Mouse (Mus musculus) liver, embryonic 16.5 days (tissue): ENCODE results near the gene Vwa8. TPM values are rescaled to one million over a fixed set of nuclear protein-coding genes. Genes with fewer than 3 reads are reported as not detected.

Source experiments
- ATAC-seq: fragments of 200-750 bp; cut with Nextera tagmentation; 2 replicates; pipeline ENCODE4 v1.8.0; 2017; ENCODE audit warnings: low read depth, mild to moderate bottlenecking, moderate number of reproducible peaks, moderate library complexity
- H3K27ac ChIP-seq: fragments of 300-500 bp; sonication (generic); 2 replicates; pipeline ENCODE4 v1.5.1; 2014; ENCODE audit warnings: mild to moderate bottlenecking, low read length
- H3K27me3 ChIP-seq: fragments of 300-500 bp; sonication (generic); 2 replicates; pipeline ENCODE4 v1.6.1; 2014; ENCODE audit warnings: low read depth, low read length, mixed read lengths; ENCODE audit not compliant: control insufficient read depth, insufficient read depth
- H3K36me3 ChIP-seq: fragments of 300-500 bp; sonication (generic); 2 replicates; pipeline ENCODE4 v1.6.1; 2014; ENCODE audit warnings: mild to moderate bottlenecking; ENCODE audit not compliant: control insufficient read depth, insufficient read depth
- H3K4me1 ChIP-seq: fragments of 300-500 bp; sonication (generic); 2 replicates; pipeline ENCODE4 v1.6.1; 2014; ENCODE audit warnings: low read depth, low read length, mixed read lengths; ENCODE audit not compliant: control insufficient read depth
- H3K4me2 ChIP-seq: fragments of 300-500 bp; sonication (generic); 2 replicates; pipeline ENCODE4 v1.6.1; 2014; ENCODE audit warnings: low read depth, low read length, mixed read lengths
- H3K4me3 ChIP-seq: fragments of 300-500 bp; sonication (generic); 2 replicates; pipeline ENCODE4 v1.5.1; 2014; ENCODE audit warnings: low read depth, mild to moderate bottlenecking, low read length
- H3K9ac ChIP-seq: fragments of 300-500 bp; sonication (generic); 2 replicates; pipeline ENCODE4 v1.6.1; 2014; ENCODE audit warnings: low read depth, low read length
- H3K9me3 ChIP-seq: fragments of 300-500 bp; sonication (generic); replicated peaks from 2 replicates; pipeline ENCODE4 v1.6.1; 2016; ENCODE audit warnings: low read length; ENCODE audit not compliant: control insufficient read depth
- WGBS: fragments of 180-500 bp; shearing (Covaris S2); extraction: QIAGEN DNeasy Blood & Tissue Kit; methylation state at CpG from one replicate; pipeline ENCODE4 v1.1.7; 2014; ENCODE audit not compliant: insufficient replicate concordance; 5-methylcytosine and 5-hydroxymethylcytosine counted together
- polyA plus RNA-seq: library from polyadenylated mRNA; unstranded; fragments of >200 nt; fragmentation: Nextera tagmentation; extraction: Ambion mirVana; gene quantifications from 2 replicates; pipeline ENCODE4 v1.2.1, GENCODE M21; 2015

The Vwa8 gene
- polyA plus RNA-seq, 1 experiment from 2014 or later = 9.5 TPM

DNA sequence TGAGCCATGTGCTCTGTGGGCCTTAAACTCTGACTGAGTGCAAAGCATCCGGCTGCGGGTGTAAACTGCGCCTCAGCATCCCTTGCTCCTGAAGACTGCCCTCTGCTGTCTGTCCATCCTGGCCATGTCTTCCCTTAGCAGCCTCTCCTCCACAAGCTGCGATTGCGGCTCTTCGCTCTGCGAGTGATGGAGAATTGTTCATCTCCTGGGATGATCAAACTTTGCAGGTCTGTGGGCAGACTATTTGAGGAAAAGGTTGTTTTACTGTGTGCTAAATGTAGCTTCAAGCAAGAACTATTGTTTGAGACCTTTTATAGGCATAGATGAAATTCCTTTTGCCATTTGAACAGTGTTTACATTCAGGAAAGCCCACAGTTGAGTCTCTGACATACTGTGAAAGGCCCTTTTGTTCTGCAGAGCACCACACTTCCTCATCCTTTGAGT is 286.1 kb downstream of the Vwa8 start:
- no peaks in the 10 kb centered on the region for H3K36me3 ChIP-seq
- ATAC-seq = no peak
- H3K27me3 ChIP-seq = no peaks in the 10 kb centered on the region
- H3K4me1 ChIP-seq = no peaks in the 10 kb centered on the region
- H3K4me3 ChIP-seq = no peak overlapping the region
- H3K9me3 ChIP-seq = no peaks in the 10 kb centered on the region
- WGBS = 46% methylated on average over 7 of the region's 7 CpGs
- no peak overlapping the region for H3K4me2 ChIP-seq
- H3K9ac ChIP-seq = no peak overlapping the region
- H3K27ac ChIP-seq = no peak overlapping the region

DNA sequence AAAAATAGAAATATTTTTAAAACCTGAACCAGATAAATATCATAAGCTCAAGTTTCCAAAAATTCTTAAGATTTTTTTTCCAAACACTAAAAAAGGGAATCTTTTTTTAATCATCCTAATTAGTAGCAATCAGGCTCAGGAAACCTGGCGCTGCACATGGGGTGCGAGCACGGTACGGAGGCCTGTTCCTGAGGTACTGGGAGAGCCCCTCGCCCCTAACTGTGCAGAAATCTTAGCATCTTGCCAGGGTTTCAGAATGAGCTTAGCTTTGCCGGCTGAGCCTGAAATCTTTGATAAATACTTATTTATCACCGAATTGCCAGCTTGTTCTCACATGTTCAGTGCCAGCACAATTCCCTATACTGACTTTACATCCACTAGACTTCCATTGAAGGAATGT is 286.6 kb downstream of the Vwa8 start:
- no peaks in the 10 kb centered on the region for H3K27me3 ChIP-seq
- no peak overlapping the region for H3K27ac ChIP-seq
- WGBS = 74% methylated on average over 7 of the region's 7 CpGs
- H3K4me3 ChIP-seq = no peak overlapping the region
- H3K9ac ChIP-seq = no peak overlapping the region
- no peak for ATAC-seq
- no peaks in the 10 kb centered on the region for H3K36me3 ChIP-seq
- no peaks in the 10 kb centered on the region for H3K4me1 ChIP-seq
- H3K4me2 ChIP-seq = no peak overlapping the region
- H3K9me3 ChIP-seq = no peaks in the 10 kb centered on the region

DNA sequence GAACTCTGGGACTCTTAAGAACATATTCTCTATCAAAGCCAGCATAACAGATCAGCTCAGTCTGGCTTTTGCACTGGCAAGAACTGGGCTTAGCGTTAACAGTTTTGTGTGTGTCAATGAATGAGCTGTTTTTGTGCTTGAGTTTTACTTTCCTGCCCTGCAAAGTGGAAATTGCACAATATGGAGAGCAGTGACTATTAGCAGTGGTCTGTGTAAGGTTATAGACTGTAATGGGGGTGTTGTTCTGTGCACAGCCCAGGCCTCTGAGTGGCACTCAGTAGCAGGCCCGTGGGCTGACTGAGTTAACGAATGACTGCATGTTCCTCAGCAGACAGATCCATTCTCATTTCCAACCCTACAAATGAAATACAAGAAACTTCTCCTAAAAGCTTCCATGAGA is 287.7 kb downstream of the Vwa8 start:
- Histone ChIP-seq H3K27me3 (no peaks in the 10 kb centered on the region), H3K36me3 (no peaks in the 10 kb centered on the region), H3K4me3 (no peak overlapping the region), H3K4me2 (no peak overlapping the region), H3K9ac (no peak overlapping the region), H3K4me1 (no peaks in the 10 kb centered on the region), H3K27ac (no peak overlapping the region), H3K9me3 (no peaks in the 10 kb centered on the region)
- 65% methylated on average over 3 of the region's 3 CpGs for WGBS
- no peak for ATAC-seq

DNA sequence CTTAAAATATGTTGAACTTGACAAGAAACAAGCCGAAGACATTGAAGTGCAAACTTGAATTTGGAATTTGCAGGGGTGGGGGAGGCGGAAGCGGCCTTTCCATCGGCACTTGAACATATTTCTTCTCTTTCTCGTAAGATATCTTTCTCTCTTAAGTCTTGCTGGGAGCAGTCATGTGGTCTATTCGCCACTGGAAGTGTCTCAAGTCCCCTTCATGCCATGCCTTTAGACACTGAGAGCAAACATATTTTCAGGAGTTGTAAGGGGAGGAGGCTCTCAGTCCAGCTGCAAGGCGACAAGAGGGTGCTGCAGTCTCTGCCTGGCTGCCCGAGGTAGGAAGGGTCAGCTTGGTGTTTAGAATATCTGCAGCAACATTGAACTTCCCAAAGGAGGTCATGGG is 288.2 kb downstream of the Vwa8 start:
- Histone ChIP-seq H3K9ac (no peak overlapping the region), H3K4me3 (no peak overlapping the region), H3K9me3 (no peaks in the 10 kb centered on the region), H3K36me3 (no peaks in the 10 kb centered on the region), H3K27me3 (no peaks in the 10 kb centered on the region), H3K4me2 (no peak overlapping the region), H3K4me1 (no peaks in the 10 kb centered on the region), H3K27ac (no peak overlapping the region)
- 78% methylated on average over 8 of the region's 8 CpGs for WGBS
- no peak for ATAC-seq

DNA sequence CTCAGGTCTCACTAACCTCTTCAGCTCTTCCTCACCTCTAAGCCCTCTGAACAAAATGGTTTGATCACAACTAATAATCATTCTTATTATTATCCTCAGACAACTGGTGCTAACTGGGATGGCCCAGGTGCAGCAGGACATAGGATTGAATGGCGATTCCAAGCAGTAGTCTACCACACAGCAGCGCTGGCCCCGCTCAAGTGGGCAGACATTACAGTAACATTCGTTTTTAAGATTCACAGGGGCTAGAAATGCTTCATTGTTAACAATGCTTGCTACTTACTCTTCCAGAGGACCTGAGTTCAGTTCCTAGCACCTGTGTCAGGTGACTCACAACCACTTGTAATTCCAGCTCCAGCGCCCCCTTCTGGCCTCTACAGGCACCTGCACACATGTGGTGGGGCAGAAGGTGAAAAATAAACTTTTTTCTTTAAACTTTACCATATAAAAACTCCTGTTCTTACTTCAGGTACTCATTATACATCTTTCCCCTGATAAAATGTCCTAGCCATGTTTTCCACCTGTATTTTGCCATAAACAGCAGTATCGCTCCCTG is 290.3 kb downstream of the Vwa8 start:
- Histone ChIP-seq H3K9ac (no peak overlapping the region), H3K4me3 (no peak overlapping the region), H3K27ac (no peak overlapping the region), H3K4me1 (no peaks in the 10 kb centered on the region), H3K9me3 (no peaks in the 10 kb centered on the region), H3K27me3 (no peaks in the 10 kb centered on the region), H3K4me2 (no peak overlapping the region), H3K36me3 (no peaks in the 10 kb centered on the region)
- 81% methylated on average over 6 of the region's 6 CpGs for WGBS
- no peak for ATAC-seq

DNA sequence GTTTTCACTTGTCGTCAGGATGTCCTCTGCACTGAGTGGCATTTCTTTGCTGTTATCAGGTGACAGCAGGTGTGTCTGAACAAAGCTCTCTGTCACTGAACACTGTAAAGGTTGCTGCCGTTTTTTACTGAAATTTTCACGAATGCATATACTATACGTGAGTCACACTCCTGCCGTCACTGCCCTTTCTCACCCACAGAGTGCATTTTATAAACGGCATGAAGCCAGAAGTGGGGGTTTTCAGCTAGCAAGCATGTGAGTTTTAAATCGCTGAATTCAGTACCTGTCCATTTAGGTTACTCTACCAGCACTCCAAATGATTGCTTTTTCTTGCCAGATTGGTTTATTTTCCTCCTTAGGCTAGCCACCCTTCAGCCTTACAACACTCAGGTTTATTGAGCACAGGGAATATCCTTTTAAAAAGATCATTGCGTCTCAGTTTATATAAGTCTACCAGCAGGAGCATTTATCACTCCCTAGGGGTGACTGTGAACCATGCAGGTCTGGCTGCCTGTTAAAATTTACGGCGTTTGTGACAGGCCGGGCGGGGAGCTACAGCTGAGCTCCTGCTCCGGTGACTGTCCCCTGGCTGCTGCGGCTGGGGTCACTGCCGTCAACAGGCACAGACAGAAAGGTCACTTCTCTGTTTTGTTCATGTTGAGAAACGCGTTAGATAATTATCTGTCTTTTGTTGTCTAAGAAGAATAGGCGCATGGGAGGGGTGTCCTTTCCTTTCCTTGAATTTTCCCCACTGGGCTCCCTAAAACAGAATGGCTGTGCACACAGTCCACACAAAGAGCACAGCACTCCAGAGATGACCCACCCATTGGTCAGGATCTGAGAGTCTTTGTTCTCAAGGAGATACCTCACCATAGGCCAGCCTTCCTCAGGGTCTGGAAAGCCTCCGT is 291.3 kb downstream of the Vwa8 start:
- 39% methylated on average over 19 of the region's 19 CpGs for WGBS
- H3K4me2 ChIP-seq = no peak overlapping the region
- ATAC-seq = no peak

DNA sequence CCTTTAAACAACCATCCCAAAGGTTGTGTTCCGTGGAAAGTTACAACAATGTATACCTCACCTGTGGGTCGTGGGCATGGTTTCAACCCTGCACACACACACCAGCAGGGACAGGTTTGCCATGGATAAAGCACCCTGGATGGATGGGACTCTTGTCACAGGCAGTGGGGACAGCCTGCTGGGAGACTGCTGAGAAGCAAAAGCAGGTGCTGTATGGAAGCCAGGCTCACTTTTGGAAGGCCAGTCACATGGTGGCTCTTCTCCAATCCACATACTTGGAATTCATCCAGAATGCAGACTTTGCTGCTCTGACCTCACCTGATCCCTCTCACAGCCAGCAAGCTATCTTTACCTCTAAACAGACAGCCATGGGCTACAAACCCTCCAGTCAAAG is 292.0 kb downstream of the Vwa8 start:
- no peak overlapping the region for H3K4me3 ChIP-seq
- no peak overlapping the region for H3K27ac ChIP-seq
- peak; percentile 37; the same call in 1 of the 2 replicates for ATAC-seq
- no peaks in the 10 kb centered on the region for H3K27me3 ChIP-seq
- no peaks in the 10 kb centered on the region for H3K9me3 ChIP-seq
- WGBS = 67% methylated on average over 2 of the region's 2 CpGs
- no peak overlapping the region for H3K9ac ChIP-seq
- H3K36me3 ChIP-seq = no peaks in the 10 kb centered on the region
- no peak overlapping the region for H3K4me2 ChIP-seq
- H3K4me1 ChIP-seq = no peaks in the 10 kb centered on the region

More for the DNA sequence above, 291.3 kb downstream of the Vwa8 start:
- Histone ChIP-seq H3K4me1 (no peaks in the 10 kb centered on the region), H3K27me3 (no peaks in the 10 kb centered on the region), H3K9ac (no peak overlapping the region), H3K27ac (no peak overlapping the region), H3K9me3 (no peaks in the 10 kb centered on the region), H3K4me3 (no peak overlapping the region), H3K36me3 (no peaks in the 10 kb centered on the region)

DNA sequence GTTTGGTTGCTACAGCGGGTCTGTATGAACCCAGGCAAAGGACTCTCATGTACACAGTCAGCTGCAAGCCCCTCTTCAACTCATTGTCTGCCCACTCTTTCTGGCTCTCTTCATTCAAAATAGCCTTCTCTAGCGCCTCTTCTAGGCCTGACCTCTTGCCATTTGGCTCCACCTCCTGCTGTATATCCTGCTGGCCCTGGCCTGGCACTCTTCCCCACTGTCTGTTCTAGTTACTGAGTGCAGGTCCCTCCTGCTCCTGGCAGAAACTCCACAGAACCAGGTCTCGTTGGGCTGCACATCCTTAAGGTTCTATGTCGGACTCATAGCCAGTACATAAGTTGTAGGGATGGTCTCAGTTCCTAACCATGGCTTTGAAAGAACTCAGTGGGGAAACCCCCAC is 293.5 kb downstream of the Vwa8 start:
- Histone ChIP-seq H3K4me3 (no peak overlapping the region), H3K27ac (no peak overlapping the region), H3K27me3 (no peaks in the 10 kb centered on the region), H3K9me3 (no peaks in the 10 kb centered on the region), H3K9ac (no peak overlapping the region), H3K36me3 (no peaks in the 10 kb centered on the region), H3K4me1 (no peaks in the 10 kb centered on the region), H3K4me2 (no peak overlapping the region)
- WGBS = 69% methylated on average over 4 of the region's 4 CpGs
- ATAC-seq = no peak

DNA sequence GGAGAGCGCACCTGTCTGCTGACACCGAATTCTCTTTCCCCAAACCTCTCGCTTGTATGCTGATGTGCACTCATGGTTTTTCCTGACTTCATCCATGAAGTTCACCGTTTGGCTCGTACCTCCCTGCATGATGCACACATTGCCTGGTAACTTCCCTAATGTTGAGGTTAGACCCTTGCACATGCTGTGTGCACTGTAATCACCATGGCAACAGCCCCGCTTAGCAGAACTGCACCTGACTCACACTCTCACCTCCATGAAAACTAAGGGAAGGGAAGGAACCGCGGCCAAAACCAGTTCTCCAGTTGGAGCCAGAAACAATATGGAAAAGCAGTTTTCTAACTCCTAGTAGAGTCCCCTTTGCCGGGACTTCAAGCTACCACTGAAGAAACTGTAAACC is 294.8 kb downstream of the Vwa8 start:
- Histone ChIP-seq H3K27me3 (no peaks in the 10 kb centered on the region), H3K36me3 (no peaks in the 10 kb centered on the region), H3K4me1 (no peaks in the 10 kb centered on the region), H3K9ac (no peak overlapping the region), H3K4me2 (no peak overlapping the region), H3K9me3 (no peaks in the 10 kb centered on the region), H3K27ac (no peak overlapping the region), H3K4me3 (no peak overlapping the region)
- WGBS = 73% methylated on average over 9 of the region's 9 CpGs
- no peak for ATAC-seq
